Comparison of ENCODE assay signal across 8 mouse cellular contexts in the genomic region with DNA sequence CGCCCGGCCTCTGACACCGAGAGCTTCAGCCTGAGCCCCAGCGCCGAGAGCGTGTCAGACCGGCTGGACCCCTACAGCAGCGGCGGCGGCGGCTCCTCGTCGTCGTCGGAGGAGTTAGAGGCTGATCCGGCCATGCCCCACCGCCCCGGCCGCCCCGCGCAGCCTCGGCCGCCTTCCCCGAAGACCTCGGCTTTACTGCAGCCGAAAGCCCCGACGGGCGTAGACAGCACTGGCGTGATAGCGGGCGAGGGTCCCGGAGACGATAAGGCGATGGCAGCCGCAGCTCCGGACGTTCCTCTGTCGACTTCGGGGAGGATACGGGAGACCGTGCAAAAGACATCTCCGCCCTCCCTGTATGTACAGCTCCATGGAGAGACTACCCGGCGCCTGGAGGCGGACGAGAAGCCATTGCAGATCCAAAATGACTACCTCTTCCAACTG. TPM values are rescaled to one million over a fixed set of nuclear protein-coding genes. Genes with fewer than 3 reads are reported as not detected.
DNase-seq lines count a peak whose midpoint lies in the region; ATAC-seq and TF ChIP-seq lines count a peak whose summit lies in the region.

No protein-coding gene starts in this region.

- peak overlapping the region; percentile 51 for H3K4me2 ChIP-seq in kidney, embryonic 14.5 days (replicated peaks; ENCODE audit: low read depth, low read length)
- H3K4me2 ChIP-seq in liver, postnatal 0 days (ENCODE audit: low read depth, low read length) = peak overlapping the region; percentile 95

- H3K27ac ChIP-seq in thymus, adult 2 months (ENCODE audit: control insufficient read depth, insufficient read depth, low read length) = no peak overlapping the region
- no peak overlapping the region; the same call in 1 of the 2 replicates for H3K27ac ChIP-seq in kidney, embryonic 14.5 days (ENCODE audit: low read depth, low read length)
- H3K27ac ChIP-seq in liver, postnatal 0 days (ENCODE audit: low read depth) = 0 out of 2 replicates have a peak overlapping the region, but pooled peaks have one; percentile 85

- no peak for ATAC-seq in kidney, embryonic 14.5 days (ENCODE audit: low FRiP score, low TSS enrichment)
- no peak for ATAC-seq in liver, postnatal 0 days
- no peak for ATAC-seq in megakaryocyte progenitor cell, adult 5-6 weeks (replicated peaks; ENCODE audit: poor library complexity)

- WGBS in thymus, adult 2 months = 15% methylated on average over 47 of the region's 47 CpGs
- WGBS in kidney, embryonic 14.5 days = 1% methylated on average over 44 of the region's 47 CpGs
- WGBS in liver, postnatal 0 days (ENCODE audit: insufficient replicate concordance) = 8% methylated on average over 36 of the region's 47 CpGs

- no peaks in the 10 kb centered on the region for H3K36me3 ChIP-seq in thymus, adult 2 months (ENCODE audit: control insufficient read depth, insufficient read depth, low read length)
- H3K36me3 ChIP-seq in kidney, embryonic 14.5 days (ENCODE audit: control insufficient read depth, insufficient read depth, low read length) = no peaks in the 10 kb centered on the region
- no peaks in the 10 kb centered on the region for H3K36me3 ChIP-seq in liver, postnatal 0 days (replicated peaks; ENCODE audit: insufficient read depth, low read length)

- no peak for TF ChIP-seq CTCF in thymus, adult 2 months (IDR thresholded peaks at IDR 0.05; ENCODE audit: borderline replicate concordance, control insufficient read depth, extremely low read depth, insufficient read depth, low read length, poor library complexity)
- no peak for TF ChIP-seq CTCF in liver, postnatal 0 days (IDR thresholded peaks at IDR 0.05; ENCODE audit: low read depth)

- peaks cover 11% of the 10 kb centered on the region; the same call in 1 of the 2 replicates for H3K27me3 ChIP-seq in thymus, adult 2 months (ENCODE audit: control insufficient read depth, insufficient read depth, low read length)
- no peaks in the 10 kb centered on the region for H3K27me3 ChIP-seq in kidney, embryonic 14.5 days (ENCODE audit: control insufficient read depth, insufficient read depth, low read length)
- H3K27me3 ChIP-seq in liver, postnatal 0 days (ENCODE audit: insufficient read depth, low read length) = no peaks in the 10 kb centered on the region

- peak overlapping the region; percentile 92 for H3K4me3 ChIP-seq in thymus, adult 2 months (ENCODE audit: control insufficient read depth, insufficient read depth, low read length)
- peak overlapping the region; percentile 83 for H3K4me3 ChIP-seq in kidney, embryonic 14.5 days (ENCODE audit: low read length)
- H3K4me3 ChIP-seq in liver, postnatal 0 days (ENCODE audit: low read depth, low read length) = peak overlapping the region; percentile 78

- peaks cover 13% of the 10 kb centered on the region for H3K4me1 ChIP-seq in thymus, adult 2 months (replicated peaks; ENCODE audit: control insufficient read depth, insufficient read depth, low read length)
- H3K4me1 ChIP-seq in kidney, embryonic 14.5 days (ENCODE audit: control insufficient read depth, insufficient read depth, low read length) = peaks cover 11% of the 10 kb centered on the region; the same call in 1 of the 2 replicates
- H3K4me1 ChIP-seq in liver, postnatal 0 days (ENCODE audit: insufficient read depth) = peaks cover 15% of the 10 kb centered on the region

- no peaks in the 10 kb centered on the region for H3K9me3 ChIP-seq in kidney, embryonic 14.5 days (ENCODE audit: control insufficient read depth, low read length)
- H3K9me3 ChIP-seq in liver, postnatal 0 days (ENCODE audit: low read length) = no peaks in the 10 kb centered on the region

- H3K9ac ChIP-seq in kidney, embryonic 14.5 days (ENCODE audit: low read depth, low read length) = peak overlapping the region; percentile 90
- H3K9ac ChIP-seq in liver, postnatal 0 days (replicated peaks) = peak overlapping the region; percentile 83

- TF ChIP-seq EP300 in liver, postnatal 0 days (IDR thresholded peaks at IDR 0.05; ENCODE audit: low read depth) = no peak

- peak; percentile 33 for DNase-seq in thymus, adult 2 months
- DNase-seq in thymus, adult 18-20 months = no peak
- peak; percentile 59 to 70 for DNase-seq in cerebellum, postnatal 10 days
- peak; percentile 25 for DNase-seq in gastrocnemius, postnatal 25 days
- no peak for DNase-seq in liver, postnatal 0 days
- DNase-seq in right cerebral cortex, postnatal 14 days = peak; percentile 51

- no peak for TF ChIP-seq POLR2A in thymus, adult 2 months (IDR thresholded peaks at IDR 0.05; ENCODE audit: control insufficient read depth, extremely low read depth, insufficient read depth, low read length, poor library complexity)

RNA-seq across cellular contexts. Expression of a gene that starts 1.4 kb away (rescaled TPM):
- 7.0 and 7.9 TPM in 2 replicates for polyA plus RNA-seq in thymus, adult 2 months (2012; rRNA removed)
- 1 to 10 TPM; 5.4 to 5.7 TPM for total RNA-seq in gastrocnemius, postnatal 25 days (2021)
- polyA plus RNA-seq in kidney, embryonic 14.5 days (2014; fragmentation: Nextera tagmentation; extraction: Ambion mirVana) = 4.5 and 4.8 TPM in 2 replicates
- polyA plus RNA-seq in liver, postnatal 0 days (2015; fragmentation: Nextera tagmentation; extraction: Ambion mirVana) = 0.73 and 0.86 TPM in 2 replicates
- 1.1 and 2.6 TPM in 2 replicates for total RNA-seq in megakaryocyte progenitor cell, adult 5-6 weeks (2015)
- total RNA-seq in megakaryocyte progenitor cell, adult 5-6 weeks (2017) = 0.92 and 2.1 TPM in 2 replicates

Comparison
In these comparisons a context has a peak if more than half of its experiments do, and no peak if none do; other contexts are left out.
1. DNase-seq: peak in thymus, adult 2 months (single experiment), cerebellum, postnatal 10 days (2 of 2), gastrocnemius, postnatal 25 days (single experiment) and right cerebral cortex, postnatal 14 days (single experiment); none in thymus, adult 18-20 months (0 of 2) and liver, postnatal 0 days (single experiment).
2. Peak in every context shown above with its lines, with median percentiles within 50 percentile points of each other: H3K4me3 ChIP-seq.